Mouse (Mus musculus): Measurements from ENCODE around the gene Pigx.

GRCm38 (mm10) chr16:32144592-32144991, 45.1 kb upstream of the Pigx start:
- TF ChIP-seq CTCF (IDR thresholded peaks at IDR 0.05; ENCODE audit: low read depth) (no peak), EP300 (IDR thresholded peaks at IDR 0.05; ENCODE audit: low read depth) (no peak)
